Mouse (Mus musculus) embryo, embryonic 10 days (tissue): ENCODE results near the gene Fate1.
"Not testable (repeated sequence)": the region's sequence is repeated elsewhere in the genome, so short reads cannot be mapped to it uniquely, and the experiment has no call there.

Experiments
- DNase-seq: peaks from one replicate; pipeline ENCODE4 v3.0.0-alpha.2; 2015; ENCODE audit warnings: low spot score

The Fate1 gene

GRCm38 (mm10) chrX:71972686-71973085 lies at the start of gene Fate1:
Fate1 (plus strand) TSS chrX:71972986.
- DNase-seq: peak; percentile 6

- peak; percentile 72 for DNase-seq
These were observed 26.2 kb upstream of the Fate1 start for GRCm38 (mm10) chrX:71946631-71947030.

DNA sequence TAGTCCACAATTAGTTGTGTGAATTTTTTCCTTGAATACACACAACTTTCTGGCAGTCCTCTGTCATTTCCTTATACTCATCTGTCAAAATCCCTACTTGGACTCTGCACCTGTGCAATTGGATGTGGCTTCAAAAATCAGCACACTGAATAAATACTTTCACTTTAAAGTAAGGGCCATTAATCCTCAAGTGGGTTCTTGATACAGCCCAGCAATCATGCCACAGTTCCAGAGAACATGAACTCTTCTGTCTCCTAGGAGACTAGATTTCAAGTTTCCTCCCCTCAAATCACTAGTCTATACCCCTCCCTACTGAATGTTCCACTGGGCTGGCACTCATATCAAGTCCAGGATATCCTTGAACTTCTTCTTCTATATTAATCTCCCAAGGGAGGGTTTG lies 14.4 kb upstream of the Fate1 start:
- DNase-seq: no peak

DNA sequence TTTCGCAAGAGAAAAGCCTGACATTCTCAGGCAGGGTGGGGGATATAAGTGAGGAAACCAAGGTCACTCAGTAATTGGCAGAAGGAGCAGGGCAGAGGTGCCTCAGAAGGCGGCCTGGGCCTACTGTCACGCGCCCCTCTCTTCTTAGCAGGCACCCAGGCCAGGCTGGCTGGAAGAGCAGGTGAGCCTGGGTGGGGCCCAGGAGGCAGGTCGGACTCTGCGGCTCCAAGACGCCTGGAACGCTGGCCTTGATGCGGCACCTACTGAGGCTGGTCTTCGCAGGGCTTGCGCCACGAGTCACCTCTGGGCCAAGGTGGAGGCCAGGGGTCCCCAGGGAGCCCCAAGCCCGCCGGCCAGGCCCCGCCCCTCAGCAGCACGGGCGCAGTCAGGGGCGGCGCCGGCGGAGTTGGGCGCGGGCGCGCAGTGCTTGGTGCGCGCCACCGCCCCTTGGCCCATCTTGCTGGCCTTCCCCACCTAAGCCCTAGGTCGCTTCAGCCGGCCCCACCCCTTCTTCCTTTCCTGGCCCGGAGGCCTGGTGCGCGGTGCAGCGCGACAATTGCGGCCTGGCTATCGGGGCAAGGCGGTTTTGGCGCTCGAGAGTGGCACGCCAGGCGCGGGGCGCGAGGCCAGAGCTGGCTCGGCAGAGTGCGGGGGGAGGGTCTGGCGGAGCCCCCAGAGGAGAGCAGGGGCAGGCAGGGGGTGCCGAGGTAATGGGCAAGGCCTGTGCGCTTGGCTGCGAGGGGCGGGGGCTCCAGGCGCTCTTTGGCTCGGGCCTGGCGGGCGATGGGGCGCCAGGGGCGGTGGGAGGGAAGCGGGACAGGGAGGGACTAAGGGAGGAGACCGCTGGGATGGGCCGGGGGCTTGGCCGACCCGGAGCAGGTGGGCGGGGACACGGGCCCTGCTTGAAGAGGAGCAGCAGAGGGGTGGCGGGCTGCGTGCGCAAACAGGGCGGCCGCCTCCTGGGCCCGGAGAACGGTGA lies 10.4 kb upstream of the Fate1 start, which contains the start of gene Prrg3:
TSS of gene Prrg3 (plus strand) at position 552 of the 979 bp plus-strand sequence.
- DNase-seq: peak; percentile 77

GRCm38 (mm10) chrX:71963275-71963912 lies 9.4 kb upstream of the Fate1 start:
- DNase-seq: no peak

DNA sequence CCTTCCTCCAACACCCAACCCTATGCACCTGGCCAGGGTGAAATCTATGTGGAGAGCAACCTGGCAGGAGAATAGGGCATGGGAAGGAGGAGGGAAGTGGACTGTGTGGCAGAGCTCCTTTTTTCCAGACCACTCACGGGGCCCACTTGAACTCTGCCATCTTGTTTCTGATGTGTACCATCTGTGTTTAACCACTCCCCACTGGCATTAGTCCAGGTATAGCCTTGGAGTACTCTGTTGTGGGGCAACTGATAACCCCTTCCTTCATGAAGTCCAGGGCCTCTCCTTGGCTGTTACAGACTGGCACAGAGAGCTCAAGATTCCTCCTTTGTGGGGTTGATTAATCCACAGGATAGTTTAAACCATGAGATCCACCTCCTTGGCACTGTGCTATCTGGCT lies 4.6 kb upstream of the Fate1 start:
- no peak for DNase-seq

GRCm38 (mm10) chrX:71968816-71969215 lies 4.0 kb upstream of the Fate1 start:
- no peak for DNase-seq

DNA sequence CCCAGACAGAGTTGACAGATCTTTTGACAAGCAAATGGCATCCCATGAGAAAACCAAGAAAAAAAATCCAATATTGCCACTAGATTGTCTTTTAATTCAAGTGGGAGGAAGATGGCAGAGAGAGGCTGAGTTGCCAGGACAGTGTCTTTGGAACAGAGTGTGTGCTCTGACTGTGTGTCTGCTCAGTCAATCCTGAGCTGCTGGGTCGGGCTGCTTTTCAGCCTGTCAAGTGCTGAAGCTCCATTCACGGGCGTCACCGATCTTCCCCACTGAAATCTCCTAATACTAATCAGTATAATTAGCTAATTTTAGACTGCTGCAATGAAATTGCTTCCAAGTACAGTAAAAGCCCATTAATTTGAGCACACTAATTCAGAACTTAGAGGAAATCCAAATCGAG lies 1.5 kb upstream of the Fate1 start:
- DNase-seq: no peak

- not testable (repeated sequence) for DNase-seq
These were observed 4.9 kb downstream of the Fate1 start for GRCm38 (mm10) chrX:71977681-71978080.

DNA sequence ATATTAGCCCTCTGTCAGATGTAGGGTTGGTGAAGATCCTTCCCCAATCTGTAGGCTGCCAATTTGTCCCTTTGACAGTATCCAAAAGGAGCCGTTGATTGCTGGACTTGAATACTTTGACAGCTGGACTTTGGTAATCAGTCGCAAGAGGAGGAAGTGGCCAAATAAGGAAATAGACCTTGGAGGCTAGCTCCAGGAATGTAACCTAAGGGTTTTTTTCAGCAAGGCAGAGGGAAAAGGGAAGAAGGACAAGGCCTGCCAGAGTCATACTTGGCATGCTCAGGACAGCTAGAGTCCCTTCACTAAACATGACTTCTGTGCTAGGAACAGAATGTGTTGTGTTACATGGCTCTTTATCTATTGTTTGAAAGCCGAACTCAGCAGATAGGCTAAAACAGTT lies 7.7 kb downstream of the Fate1 start:
- no peak for DNase-seq

GRCm38 (mm10) chrX:71981322-71981721 lies 8.5 kb downstream of the Fate1 start:
- no peak for DNase-seq

GRCm38 (mm10) chrX:71983205-71983604 lies 10.4 kb downstream of the Fate1 start:
- no peak for DNase-seq

GRCm38 (mm10) chrX:71983775-71984174 lies 11.0 kb downstream of the Fate1 start:
- DNase-seq: peak; percentile 7

DNA sequence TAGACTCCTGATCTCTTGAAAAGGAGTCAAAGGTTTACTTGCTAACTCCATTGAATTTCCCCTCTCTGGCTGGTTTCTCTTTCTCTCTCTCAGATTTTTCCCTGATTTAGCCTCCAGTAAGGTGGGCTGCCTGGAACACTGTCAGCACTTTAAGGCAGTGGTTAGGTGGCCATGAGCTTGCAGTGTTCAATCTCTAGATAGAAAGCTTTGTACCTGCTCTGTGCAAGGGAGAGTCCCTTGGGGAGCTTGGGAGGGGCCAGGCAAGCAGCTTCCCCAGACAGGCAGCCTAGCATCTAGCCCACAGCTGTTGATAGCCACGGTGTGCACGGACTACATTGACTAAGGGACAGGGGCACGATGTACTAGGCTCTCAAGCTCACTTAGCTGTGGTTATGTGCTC lies 18.8 kb downstream of the Fate1 start, which contains the start of gene Cnga2:
TSS of gene Cnga2 (plus strand) at position 301 of the 400 bp plus-strand sequence.
- no peak for DNase-seq

DNA sequence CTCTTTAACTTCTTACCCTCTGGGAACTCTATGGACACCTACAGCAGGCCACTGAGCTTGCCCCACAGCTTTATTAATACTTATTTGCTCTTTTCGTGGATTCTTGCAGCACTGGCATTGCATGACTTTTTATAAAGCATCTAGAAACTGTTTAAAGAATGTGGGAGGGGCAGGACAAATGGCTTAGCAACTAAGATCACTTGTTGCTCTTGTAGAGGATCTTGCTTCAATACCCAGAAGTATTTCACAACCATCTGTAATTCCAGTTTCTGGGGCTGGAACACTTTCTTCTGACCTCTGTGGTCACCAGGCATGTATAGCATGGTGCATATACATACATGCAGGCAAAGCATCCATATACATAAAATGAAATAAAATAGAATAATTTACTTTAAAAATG lies 23.2 kb downstream of the Fate1 start:
- no peak for DNase-seq

GRCm38 (mm10) chrX:72009930-72010329 lies 37.1 kb downstream of the Fate1 start:
- no peak for DNase-seq

- no peak for DNase-seq
These were observed 39.5 kb downstream of the Fate1 start for GRCm38 (mm10) chrX:72012236-72012635.

- peak; percentile 44 for DNase-seq
These were observed 40.0 kb downstream of the Fate1 start for GRCm38 (mm10) chrX:72012804-72013203.

DNA sequence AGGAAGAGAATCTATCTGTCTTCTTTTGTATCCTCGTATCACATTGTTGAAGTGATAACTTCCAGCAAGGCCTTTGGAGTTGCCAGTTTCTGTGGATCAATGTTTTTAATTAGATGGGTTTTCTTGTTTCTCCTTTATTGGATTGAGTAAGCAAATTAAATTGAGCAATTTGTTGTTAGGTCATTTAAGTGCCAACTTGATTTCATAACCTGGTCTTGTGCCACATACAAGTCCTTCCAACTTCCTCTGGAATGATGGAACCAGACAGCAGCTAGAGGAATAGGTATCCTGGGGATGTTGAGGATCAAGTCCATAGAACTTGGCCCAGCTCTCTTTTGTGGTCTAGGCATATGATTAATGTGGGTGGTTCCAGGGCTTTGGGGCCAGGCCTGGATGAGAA lies 49.5 kb downstream of the Fate1 start:
- no peak for DNase-seq

DNA sequence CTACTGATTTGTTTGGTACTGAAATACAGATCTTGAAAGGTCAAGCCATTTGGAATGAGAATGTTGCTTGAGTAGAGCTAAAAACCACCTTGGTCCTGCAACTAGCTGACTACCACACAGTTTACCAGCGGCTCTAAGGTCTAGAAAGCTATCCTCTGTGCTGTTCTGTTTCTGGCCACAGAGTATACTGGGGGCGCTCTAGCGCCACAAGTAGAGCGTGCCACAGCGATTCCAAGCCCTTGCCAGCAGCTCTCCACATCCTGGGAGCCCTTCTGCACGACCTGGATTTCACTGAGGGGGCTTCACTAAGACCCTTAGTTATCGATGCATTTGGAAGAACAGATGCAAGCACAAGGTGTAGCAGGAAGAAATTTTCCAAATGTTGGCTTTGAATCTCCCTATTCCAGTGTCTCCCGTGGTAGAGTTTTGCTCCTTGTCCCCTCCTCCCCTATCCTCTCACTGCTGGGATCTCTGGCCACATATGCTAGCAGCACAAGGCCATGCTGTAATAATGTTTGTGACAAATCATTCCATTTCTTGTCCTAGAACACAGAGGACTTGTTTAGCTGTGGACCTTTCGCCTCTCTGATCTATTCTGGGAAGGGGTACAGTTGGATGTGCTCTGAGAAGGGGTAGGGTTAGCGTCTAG lies 50.1 kb downstream of the Fate1 start:
- peak; percentile 11 for DNase-seq

DNA sequence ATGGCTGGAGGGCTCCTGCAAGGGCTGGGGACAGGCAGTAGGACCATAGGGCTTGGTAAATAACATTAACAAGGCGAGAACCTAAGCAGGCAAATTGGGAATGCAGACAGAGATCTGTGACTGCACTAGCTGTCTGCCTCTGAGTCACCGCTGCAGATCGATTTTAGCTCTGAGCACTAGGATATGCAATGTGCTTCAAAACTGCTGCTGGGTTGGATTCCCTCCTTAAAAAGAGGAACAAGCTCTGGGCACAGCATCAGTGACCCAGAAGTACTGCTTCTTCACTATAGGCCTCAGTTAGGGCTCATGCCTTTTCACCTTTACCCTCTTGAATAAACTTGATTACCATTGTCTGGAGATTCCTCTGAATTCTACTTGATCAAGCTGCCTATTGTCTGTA lies 50.8 kb downstream of the Fate1 start:
- no peak for DNase-seq
